Mouse (Mus musculus) thymus, postnatal 4 days (tissue): ENCODE data around the gene Nadk2.

ENCODE experiments used
- DNase-seq: peaks from one replicate; pipeline ENCODE4 v3.0.0; 2021

Gene Nadk2

GRCm38 (mm10) chr15:9070912-9071555, at the start of gene Nadk2:
Gene Nadk2, plus strand, starts transcription at chr15:9071260.
- DNase-seq, result peak; percentile 96

- DNase-seq, result no peak
Measured at GRCm38 (mm10) chr15:9055704-9056103, 15.4 kb upstream of the Nadk2 start.

- DNase-seq, result no peak
Measured at GRCm38 (mm10) chr15:9059856-9060255, 11.2 kb upstream of the Nadk2 start.

- no peak for DNase-seq
Measured at GRCm38 (mm10) chr15:9061150-9061882, 9.7 kb upstream of the Nadk2 start.

GRCm38 (mm10) chr15:9068881-9069280, 2.2 kb upstream of the Nadk2 start:
- DNase-seq, result no peak

- no peak for DNase-seq
Measured at GRCm38 (mm10) chr15:9070353-9070752, 707 bp upstream of the Nadk2 start.

GRCm38 (mm10) chr15:9071556-9072544, 790 bp downstream of the Nadk2 start:
- peak; percentile 76 for DNase-seq

GRCm38 (mm10) chr15:9072630-9073029, 1.6 kb downstream of the Nadk2 start:
- DNase-seq, result no peak

- no peak for DNase-seq
Measured at GRCm38 (mm10) chr15:9073067-9073608, 2.1 kb downstream of the Nadk2 start.

- DNase-seq, result no peak
Measured at GRCm38 (mm10) chr15:9073684-9074083, 2.6 kb downstream of the Nadk2 start.

- no peak for DNase-seq
Measured at GRCm38 (mm10) chr15:9074139-9074538, 3.1 kb downstream of the Nadk2 start.

- no peak for DNase-seq
Measured at GRCm38 (mm10) chr15:9074671-9075070, 3.6 kb downstream of the Nadk2 start.

- DNase-seq, result no peak
Measured at GRCm38 (mm10) chr15:9075608-9076200, 4.6 kb downstream of the Nadk2 start.

GRCm38 (mm10) chr15:9078481-9079300, 7.6 kb downstream of the Nadk2 start:
- no peak for DNase-seq

GRCm38 (mm10) chr15:9079626-9080025, 8.6 kb downstream of the Nadk2 start:
- DNase-seq, result no peak

GRCm38 (mm10) chr15:9080206-9080605, 9.1 kb downstream of the Nadk2 start:
- DNase-seq, result no peak

- DNase-seq, result no peak
Measured at GRCm38 (mm10) chr15:9081294-9081693, 10.2 kb downstream of the Nadk2 start.

GRCm38 (mm10) chr15:9082753-9083152, 11.7 kb downstream of the Nadk2 start:
- DNase-seq, result no peak

GRCm38 (mm10) chr15:9086813-9087212, 15.8 kb downstream of the Nadk2 start:
- no peak for DNase-seq

GRCm38 (mm10) chr15:9087421-9087820, 16.4 kb downstream of the Nadk2 start:
- DNase-seq, result no peak

GRCm38 (mm10) chr15:9087895-9088682, 17.0 kb downstream of the Nadk2 start:
- no peak for DNase-seq
